7 mouse cellular contexts compared by ENCODE assay signal in genomic region chr10:9117648-9118551, GRCm38 (mm10).
DNase-seq lines count a peak whose midpoint lies in the region; ATAC-seq and TF ChIP-seq lines count a peak whose summit lies in the region.

No protein-coding gene starts in this region.

- dilution Hi-C loops in CH12.LX (cut with MboI; ENCODE audit: extremely low pct_ligation_motif_present, extremely low pct_unique_long_range_greater_than_20kb, low sequenced_read_pairs) = no loop called here

- H3K9ac ChIP-seq in CH12.LX (ENCODE audit: insufficient read depth, low read depth) = no peak overlapping the region
- no peak overlapping the region; the same call in none of the 2 replicates for H3K9ac ChIP-seq in forebrain, embryonic 15.5 days (replicated peaks)
- peak overlapping the region; percentile 56 for H3K9ac ChIP-seq in midbrain, embryonic 16.5 days (ENCODE audit: low read depth, low read length)

- H3K36me3 ChIP-seq in CH12.LX (replicated peaks in 1 of 2; ENCODE audit: control insufficient read depth in 1 of 2, insufficient read depth in 1 of 2, low read length in 1 of 2) = no peaks in the 10 kb centered on the region
- H3K36me3 ChIP-seq in forebrain, embryonic 15.5 days = no peaks in the 10 kb centered on the region
- H3K36me3 ChIP-seq in midbrain, embryonic 16.5 days (ENCODE audit: control insufficient read depth, insufficient read depth, low read length) = no peaks in the 10 kb centered on the region

- ATAC-seq in forebrain, embryonic 15.5 days (replicated peaks) = peak; percentile 93
- ATAC-seq in midbrain, embryonic 16.5 days = peak; percentile 90

- H3K4me2 ChIP-seq in CH12.LX (ENCODE audit: insufficient read depth, low read depth, poor library complexity, severe bottlenecking) = no peak overlapping the region
- peak overlapping the region; percentile 37 for H3K4me2 ChIP-seq in forebrain, embryonic 15.5 days (replicated peaks)
- peak overlapping the region; percentile 56 for H3K4me2 ChIP-seq in midbrain, embryonic 16.5 days (ENCODE audit: low read length)

- no peak overlapping the region for H3K4me3 ChIP-seq in CH12.LX (replicated peaks in 1 of 3; ENCODE audit: low read depth in 2 of 3, low read length in 2 of 3, poor library complexity in 1 of 3)
- peak overlapping the region; percentile 37 for H3K4me3 ChIP-seq in forebrain, embryonic 15.5 days
- peak overlapping the region; percentile 35 for H3K4me3 ChIP-seq in midbrain, embryonic 16.5 days (ENCODE audit: low read depth, low read length)

- TF ChIP-seq EP300 in CH12.LX (IDR thresholded peaks at IDR 0.05; ENCODE audit: low read length) = no peak

- H3K79me2 ChIP-seq in CH12.LX (replicated peaks; ENCODE audit: control insufficient read depth, extremely low read depth, insufficient read depth, poor library complexity, severe bottlenecking) = no peaks in the 10 kb centered on the region

- no peaks in the 10 kb centered on the region for H3K27me3 ChIP-seq in CH12.LX (replicated peaks)
- H3K27me3 ChIP-seq in forebrain, embryonic 15.5 days = no peaks in the 10 kb centered on the region
- H3K27me3 ChIP-seq in midbrain, embryonic 16.5 days (ENCODE audit: control insufficient read depth, insufficient read depth, low read depth, low read length) = no peaks in the 10 kb centered on the region

- no peak for TF ChIP-seq POLR2A in CH12.LX (IDR thresholded peaks at IDR 0.05; ENCODE audit: low read depth, low read length)

- TF ChIP-seq CTCF in CH12.LX (conservative IDR thresholded peaks at IDR 0.05 in 1 of 2, IDR thresholded peaks at IDR 0.05 in 1 of 2; ENCODE audit: low read depth in 2 of 2, low read length in 2 of 2) = no peak

- no peak for TF ChIP-seq RAD21 in CH12.LX (IDR thresholded peaks at IDR 0.05; ENCODE audit: low read depth, low read length)

- 13% methylated on average over 14 of the region's 14 CpGs for WGBS in forebrain, embryonic 15.5 days
- 26% methylated on average over 14 of the region's 14 CpGs for WGBS in large intestine, adult 2 months
- 9% methylated on average over 14 of the region's 14 CpGs for WGBS in midbrain, embryonic 16.5 days

- H3K27ac ChIP-seq in CH12.LX (ENCODE audit: insufficient read depth, low read depth) = no peak overlapping the region
- peak overlapping the region; percentile 60 for H3K27ac ChIP-seq in forebrain, embryonic 15.5 days (replicated peaks)
- H3K27ac ChIP-seq in midbrain, embryonic 16.5 days (ENCODE audit: low read length) = peak overlapping the region; percentile 76

- H3K4me1 ChIP-seq in CH12.LX (ENCODE audit: control insufficient read depth in 1 of 2, insufficient read depth in 2 of 2) = no peaks in the 10 kb centered on the region
- H3K4me1 ChIP-seq in forebrain, embryonic 15.5 days = peaks cover 4% of the 10 kb centered on the region
- peaks cover 24% of the 10 kb centered on the region for H3K4me1 ChIP-seq in midbrain, embryonic 16.5 days (ENCODE audit: control insufficient read depth, insufficient read depth, low read length)

- no peaks in the 10 kb centered on the region for H3K9me3 ChIP-seq in CH12.LX (replicated peaks; ENCODE audit: low read length)
- no peaks in the 10 kb centered on the region for H3K9me3 ChIP-seq in forebrain, embryonic 15.5 days
- no peaks in the 10 kb centered on the region for H3K9me3 ChIP-seq in midbrain, embryonic 16.5 days (replicated peaks; ENCODE audit: control insufficient read depth, low read length, poor library complexity, severe bottlenecking)

- in situ Hi-C loops in CH12.LX (cut with MboI; ENCODE audit: low pct_ligation_motif_present, low pct_unique_long_range_greater_than_20kb, low sequenced_read_pairs) = no loop called here

- no peak for DNase-seq in CH12.LX (ENCODE audit: extremely low read depth)
- peak; percentile 8 for DNase-seq in ES-CJ7 (ENCODE audit: low read depth, low spot score)
- DNase-seq in large intestine, adult 2 months (ENCODE audit: low read depth, low spot score) = peak; percentile 14
- DNase-seq in urinary bladder, postnatal 25 days (ENCODE audit: low spot score) = no peak
- no peak for DNase-seq in natural killer cell, adult 2 months (ENCODE audit: low spot score in 2 of 2)

TF ChIP-seq in CH12.LX, 34 proteins besides CTCF, POLR2A, EP300 and RAD21:
- no peak for TF ChIP-seq MXI1 (IDR thresholded peaks at IDR 0.05; ENCODE audit: low read depth, low read length)
- no peak for TF ChIP-seq JUND (conservative IDR thresholded peaks at IDR 0.05; ENCODE audit: low read depth, low read length)
- TF ChIP-seq ZNF384 (IDR thresholded peaks at IDR 0.05; ENCODE audit: low read depth, low read length) = peak; percentile 46
- no peak for TF ChIP-seq E2F4 (IDR thresholded peaks at IDR 0.05; ENCODE audit: insufficient replicate concordance, low read depth, low read length)

Comparison
In these comparisons a context has a peak if more than half of its experiments do, and no peak if none do; other contexts are left out.
1. DNase-seq: peak in ES-CJ7 (single experiment) and large intestine, adult 2 months (single experiment); none in CH12.LX (single experiment), urinary bladder, postnatal 25 days (single experiment) and natural killer cell, adult 2 months (0 of 2).
2. H3K4me3 ChIP-seq: peak in forebrain, embryonic 15.5 days (single experiment) and midbrain, embryonic 16.5 days (single experiment); none in CH12.LX (0 of 3).